Mouse (Mus musculus) thymus, postnatal 36 days (tissue): ENCODE data around the gene Tmem47.

ENCODE experiments used
- DNase-seq, 2 experiments: peaks; one replicate each; pipeline ENCODE4 v3.0.0; 2022; ENCODE audit warnings: mixed read lengths in 2 of 2

The Tmem47 gene

DNA sequence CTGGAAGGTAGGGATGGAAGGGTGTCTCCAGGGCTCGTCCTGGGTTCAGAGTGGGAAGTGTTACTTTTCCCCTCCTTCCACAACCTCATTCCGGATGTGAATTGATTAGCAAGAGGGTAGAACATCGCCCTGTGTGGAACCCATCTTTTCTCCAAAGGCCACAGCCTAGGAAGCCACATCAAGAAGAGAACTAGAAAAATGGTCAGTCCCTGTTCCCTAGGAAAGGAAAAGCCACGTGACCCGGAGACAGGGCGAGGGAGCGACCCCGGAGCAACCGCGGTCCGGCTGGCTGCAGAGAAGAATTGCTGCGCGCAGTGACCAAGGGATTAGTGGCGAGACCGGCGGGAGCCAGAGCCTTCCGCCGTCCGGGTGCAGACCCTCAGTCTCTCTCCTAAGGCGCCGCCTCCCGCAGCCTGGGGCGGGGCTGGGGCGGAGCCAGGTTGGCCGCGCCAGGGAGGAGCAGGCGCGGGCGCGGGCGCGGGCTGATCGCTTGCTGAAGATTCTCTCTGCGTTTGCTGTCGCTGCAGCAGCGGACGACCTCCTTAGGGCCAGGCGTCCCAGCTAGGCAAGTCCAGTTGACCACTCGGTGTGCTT, at the start of gene Tmem47:
TSS of gene Tmem47 (plus strand) at position 489 of the 594 bp plus-strand sequence.
- DNase-seq = peak in 1 of 2 experiments; percentile 7

DNA sequence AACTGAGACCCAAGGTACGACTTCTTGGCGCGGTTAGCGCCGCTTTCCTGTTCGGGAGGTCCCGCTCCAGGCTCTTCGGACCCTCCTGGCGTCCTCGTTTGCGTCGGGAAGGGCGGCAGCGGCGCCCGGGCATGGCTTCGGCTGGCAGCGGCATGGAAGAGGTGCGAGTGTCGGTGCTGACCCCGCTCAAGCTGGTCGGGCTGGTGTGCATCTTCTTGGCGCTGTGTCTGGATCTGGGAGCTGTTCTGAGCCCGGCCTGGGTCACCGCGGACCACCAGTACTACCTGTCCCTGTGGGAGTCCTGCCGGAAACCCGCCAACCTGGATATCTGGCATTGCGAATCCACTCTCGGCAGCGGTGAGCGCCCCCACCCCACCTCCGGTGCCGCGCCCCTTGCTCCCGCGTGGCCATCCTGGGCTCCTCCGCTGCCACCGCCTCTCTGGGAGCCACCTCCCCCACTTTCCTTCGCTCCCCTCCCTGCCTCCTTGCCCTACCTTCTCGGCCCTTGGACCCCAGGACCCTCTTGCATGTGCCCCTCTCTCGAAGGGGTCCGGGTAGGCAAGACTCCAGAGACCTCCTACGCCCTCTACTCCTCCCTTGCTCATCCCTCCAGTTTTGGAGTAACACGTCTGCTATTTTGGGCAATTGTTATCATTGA, 435 bp downstream of the Tmem47 start:
- peak in 1 of 2 experiments; percentile 3 for DNase-seq

DNA sequence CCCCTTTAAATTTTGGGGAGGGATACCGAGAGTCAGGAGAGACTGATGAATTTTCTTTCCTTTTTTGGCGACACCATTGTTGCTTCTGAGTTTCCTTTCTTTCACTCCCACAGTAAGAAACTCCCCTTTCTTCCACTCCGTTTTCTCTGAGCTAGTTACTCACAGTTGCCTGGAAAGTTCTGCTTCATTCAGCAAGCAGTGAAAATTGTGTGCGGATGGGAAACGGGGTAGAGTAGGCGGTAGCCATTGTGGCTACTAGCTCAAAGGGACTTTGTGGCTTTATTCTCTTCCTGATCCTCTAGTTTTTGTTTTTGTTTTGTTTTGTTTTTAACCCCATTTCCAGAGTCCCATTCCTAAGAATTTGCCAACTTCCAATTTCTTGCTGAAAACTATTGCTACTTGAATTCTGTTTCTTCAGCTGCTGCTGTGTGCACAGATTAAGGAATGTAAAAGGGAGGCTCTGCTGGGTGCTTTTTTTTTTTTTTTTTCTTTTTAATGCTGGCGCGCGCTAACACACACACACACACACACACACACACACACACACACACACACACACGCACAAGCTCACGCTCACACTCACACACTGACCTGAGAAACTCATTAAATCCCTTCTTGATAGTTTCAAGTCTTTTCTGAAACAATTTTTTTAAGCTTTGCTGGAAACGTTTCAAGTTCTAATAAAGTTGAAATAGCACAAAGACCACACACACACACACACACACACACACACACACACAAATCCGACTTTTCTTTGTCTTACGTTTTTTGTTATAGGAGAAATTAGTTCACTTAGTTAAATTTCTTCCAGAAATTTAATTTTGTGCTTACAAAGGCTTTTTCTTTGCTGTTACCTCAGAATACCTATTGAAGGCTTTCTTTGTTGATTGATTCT, 1.5 kb downstream of the Tmem47 start:
- no peak for DNase-seq

DNA sequence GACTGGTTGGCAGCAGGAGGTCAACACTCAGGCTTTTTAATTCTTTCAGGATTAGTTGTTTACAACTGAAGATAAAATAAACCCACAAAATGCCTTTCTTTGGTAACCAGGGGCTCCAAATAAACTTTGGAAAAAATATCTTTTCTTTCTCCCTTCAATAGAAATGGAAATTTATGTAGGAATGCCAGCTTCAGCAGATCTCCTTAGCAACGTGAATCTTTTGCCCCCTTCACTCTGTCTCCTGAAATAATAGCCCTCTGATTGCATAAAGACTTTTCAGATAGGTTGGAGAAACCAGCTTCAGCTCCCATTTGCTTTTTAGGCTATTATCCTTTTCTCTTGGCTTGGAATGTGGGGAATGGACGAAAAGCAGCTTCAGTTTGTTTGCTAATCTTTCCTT, 2.2 kb downstream of the Tmem47 start:
- no peak for DNase-seq

DNA sequence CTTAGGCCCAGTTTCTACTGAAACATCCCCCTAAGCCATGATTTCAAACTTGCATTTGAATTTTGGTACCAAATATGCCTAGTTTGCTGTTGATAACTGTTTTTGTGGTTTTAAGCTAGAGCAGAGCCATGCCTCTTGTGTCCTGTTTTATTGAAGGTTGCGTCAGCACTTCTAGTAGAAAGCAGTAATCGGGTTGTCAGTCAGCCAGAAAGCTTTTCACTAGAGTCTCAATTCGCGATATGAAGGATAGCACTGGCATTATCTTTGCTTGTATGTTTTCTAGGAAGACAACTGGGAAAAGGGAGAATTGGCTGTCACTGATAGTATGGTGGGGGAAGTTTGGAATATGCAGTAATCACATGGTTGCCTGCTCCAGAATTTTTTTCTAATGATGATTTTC, 3.3 kb downstream of the Tmem47 start:
- no peak for DNase-seq

DNA sequence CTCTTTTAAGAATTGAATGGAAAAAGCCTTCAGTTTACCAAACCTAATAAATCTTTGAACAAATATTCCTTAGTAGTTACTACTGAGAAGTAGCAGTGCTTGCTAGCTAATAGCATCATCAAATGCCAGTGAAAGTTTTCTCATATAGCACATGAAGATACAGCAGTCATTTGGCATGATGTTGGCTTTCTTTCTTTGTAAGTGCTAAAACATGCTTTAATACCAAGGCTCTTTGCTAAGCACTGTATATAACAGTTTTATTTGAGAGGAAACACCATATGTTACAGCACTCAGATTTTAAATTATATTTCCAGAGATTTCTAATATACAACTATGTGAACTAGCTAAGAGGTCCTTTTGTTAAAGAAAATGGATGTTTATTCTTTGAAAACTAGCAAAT, 8.0 kb downstream of the Tmem47 start:
- DNase-seq = no peak

DNA sequence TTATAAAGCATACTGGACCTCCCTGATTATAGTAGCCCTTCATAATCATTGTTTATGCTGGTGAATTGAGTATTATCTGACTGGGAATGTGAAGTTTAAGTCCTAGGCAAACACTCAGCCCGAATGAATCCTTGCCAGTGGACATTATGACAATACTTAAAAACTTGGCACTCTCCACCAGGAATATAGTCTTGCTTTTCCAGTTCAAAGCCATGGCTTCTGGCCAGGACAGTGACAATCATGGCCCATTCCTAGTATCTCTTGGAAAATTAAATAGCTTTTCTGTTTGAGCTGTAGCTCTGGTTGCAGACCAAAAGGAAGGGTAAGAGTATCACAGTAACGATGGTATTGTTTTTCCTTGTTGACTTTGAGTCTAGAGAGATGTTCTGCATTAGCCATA, 10.5 kb downstream of the Tmem47 start:
- no peak for DNase-seq

DNA sequence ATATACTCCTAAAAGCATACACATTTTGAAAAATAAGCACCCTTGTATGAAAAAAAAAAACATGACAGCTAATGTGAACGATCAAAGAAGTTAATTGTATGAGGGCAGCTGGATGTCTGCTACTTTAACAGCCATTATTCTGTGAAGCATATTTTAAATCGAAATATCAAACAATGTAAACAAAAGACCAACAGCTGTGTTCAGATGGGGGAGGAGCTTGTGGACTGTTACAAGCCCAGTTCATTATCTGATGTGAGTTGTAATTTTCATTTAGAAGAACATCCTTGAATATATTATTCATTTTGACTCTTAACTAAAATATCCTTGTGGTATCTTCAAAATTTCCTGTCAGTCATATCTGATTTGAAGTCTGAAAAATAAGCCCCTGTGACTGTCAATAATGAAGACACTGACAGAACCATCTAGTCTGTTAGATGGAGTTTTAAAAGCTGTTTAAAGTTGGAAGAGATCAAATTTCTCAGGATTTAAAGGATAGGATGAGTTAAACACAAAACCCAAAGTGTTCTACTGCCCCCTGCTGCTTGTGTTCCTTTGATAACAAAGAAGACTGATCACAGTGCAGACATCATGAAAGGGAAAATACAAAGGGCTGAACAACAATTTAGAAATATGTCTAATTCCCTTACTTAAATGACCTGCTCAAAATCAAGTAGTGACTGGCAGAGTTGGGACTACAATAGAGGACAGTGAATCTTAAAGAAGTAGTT, 14.7 kb downstream of the Tmem47 start:
- no peak for DNase-seq

DNA sequence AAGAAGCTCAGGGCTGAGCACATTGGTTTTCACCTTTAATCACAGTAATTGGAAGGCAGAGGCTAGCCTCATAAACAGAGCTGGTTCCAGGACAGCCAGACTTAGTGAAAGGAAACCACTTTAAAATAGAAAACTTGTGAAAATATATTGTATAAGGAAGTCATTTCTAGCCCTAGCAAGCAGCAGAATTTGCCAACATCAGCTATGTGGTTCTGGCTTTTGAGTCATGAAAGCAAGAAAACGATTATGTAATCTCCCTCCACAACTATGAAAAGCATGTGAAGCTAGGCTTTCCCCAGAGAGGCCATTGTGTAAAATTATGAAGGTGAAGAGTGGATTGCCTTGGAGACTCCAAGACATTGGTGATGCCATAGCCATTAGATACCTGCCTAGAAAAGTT, 76.9 kb downstream of the Tmem47 start:
- no peak for DNase-seq
